Mouse (Mus musculus) cerebellum, adult 2 months (tissue): Measurements from ENCODE around the gene 9930022D16Rik.

ENCODE experiments used
- CTCF ChIP-seq: fragments of 200-500 bp; IDR thresholded peaks from 2 replicates; pipeline ENCODE4 v1.5.1; 2011; ENCODE audit warnings: low read depth, mild to moderate bottlenecking, control low read depth, low read length, moderate library complexity, borderline replicate concordance; ENCODE audit not compliant: insufficient read depth
- POLR2A ChIP-seq: fragments of 200-500 bp; IDR thresholded peaks from 2 replicates; pipeline ENCODE4 v1.6.1; 2011; ENCODE audit warnings: low read length, control low read depth, borderline replicate concordance; ENCODE audit not compliant: insufficient read depth

DNA sequence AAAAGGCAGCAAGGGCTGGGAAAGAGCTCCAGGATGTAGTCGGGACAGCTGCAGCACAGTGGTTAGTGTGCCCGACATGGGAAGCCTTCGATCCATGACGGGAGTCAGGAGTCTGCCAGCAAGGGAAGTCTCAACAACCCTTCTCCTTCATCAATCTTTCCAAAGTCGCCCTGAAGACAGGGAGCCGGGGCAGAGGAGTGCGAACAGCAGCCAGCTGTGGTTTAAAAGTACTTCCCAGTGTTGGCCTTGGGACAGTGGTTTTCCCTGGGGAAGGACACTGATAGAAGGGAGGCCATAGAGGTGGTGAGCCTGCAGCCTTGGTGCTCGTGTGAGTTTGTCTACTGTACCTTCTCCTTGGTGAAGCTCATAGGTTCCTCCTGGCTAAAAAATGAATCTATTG is 53.3 kb downstream of the 9930022D16Rik start:
- TF ChIP-seq CTCF (no peak), POLR2A (no peak)
